Mouse (Mus musculus): Measurements from ENCODE around the gene Gm45233. TPM values are rescaled to one million over a fixed set of nuclear protein-coding genes. Genes with fewer than 3 reads are reported as not detected.

Gene Gm45233
- total and polyA plus RNA-seq, 2 experiments from 2014 or later = 0.44 to 6.6 TPM

- Histone ChIP-seq H3K4me3 (ENCODE audit: low read depth, low read length) (no peak overlapping the region), H3K36me3 (ENCODE audit: insufficient read depth, low read length) (peaks cover 15% of the 10 kb centered on the region), H3K4me1 (ENCODE audit: insufficient read depth, low read length) (no peaks in the 10 kb centered on the region), H3K27me3 (ENCODE audit: insufficient read depth, low read length) (no peaks in the 10 kb centered on the region), H3K27ac (ENCODE audit: low read depth, low read length) (no peak overlapping the region), H3K9ac (replicated peaks; ENCODE audit: low read length, poor library complexity, severe bottlenecking) (no peak overlapping the region), H3K4me2 (ENCODE audit: low read depth, low read length, poor library complexity, severe bottlenecking) (no peak overlapping the region), H3K9me3 (ENCODE audit: low read length) (no peaks in the 10 kb centered on the region)
- ATAC-seq (ENCODE audit: low FRiP score) (no peak), DNase-seq (ENCODE audit: low spot score) (no peak)
- WGBS = 92% methylated on average over 14 of the region's 14 CpGs
- TF ChIP-seq CTCF (IDR thresholded peaks at IDR 0.05) = no peak
Observed at GRCm38 (mm10) chr7:43453599-43454355, 9.8 kb downstream of the Gm45233 start.

GRCm38 (mm10) chr7:43454371-43454770 is 10.4 kb downstream of the Gm45233 start:
- H3K4me1 ChIP-seq (ENCODE audit: insufficient read depth, low read length) = no peaks in the 10 kb centered on the region
- no peak overlapping the region for H3K4me3 ChIP-seq (ENCODE audit: low read depth, low read length)
- no peak overlapping the region for H3K27ac ChIP-seq (ENCODE audit: low read depth, low read length)
- H3K9ac ChIP-seq (replicated peaks; ENCODE audit: low read length, poor library complexity, severe bottlenecking) = no peak overlapping the region
- WGBS = 93% methylated on average over 6 of the region's 6 CpGs
- H3K36me3 ChIP-seq (ENCODE audit: insufficient read depth, low read length) = peaks cover 15% of the 10 kb centered on the region
- H3K4me2 ChIP-seq (ENCODE audit: low read depth, low read length, poor library complexity, severe bottlenecking) = no peak overlapping the region
- H3K27me3 ChIP-seq (ENCODE audit: insufficient read depth, low read length) = no peaks in the 10 kb centered on the region
- TF ChIP-seq CTCF (IDR thresholded peaks at IDR 0.05) = no peak
- DNase-seq (ENCODE audit: low spot score) = no peak
- ATAC-seq (ENCODE audit: low FRiP score) = no peak
- H3K9me3 ChIP-seq (ENCODE audit: low read length) = no peaks in the 10 kb centered on the region

DNA sequence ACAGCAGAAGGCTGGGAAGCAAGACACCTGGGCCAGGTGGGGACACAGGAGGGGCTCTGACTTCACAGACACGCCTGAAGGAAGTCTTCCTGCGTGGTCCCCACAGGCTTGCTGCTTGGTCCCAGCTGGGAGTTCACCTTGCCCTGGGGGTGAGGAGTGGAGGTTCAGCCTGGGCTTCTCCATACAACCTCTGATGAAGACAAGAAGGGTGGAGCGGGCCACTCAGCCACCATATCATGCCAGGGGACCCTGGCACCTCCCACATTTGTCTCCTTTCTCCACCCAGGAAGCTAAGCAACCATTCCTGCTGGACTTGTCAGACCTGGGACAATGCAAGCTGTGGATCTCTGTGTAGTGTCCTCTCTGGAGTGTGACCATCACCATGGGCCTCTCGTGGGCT is 18.9 kb downstream of the Gm45233 start, which contains the start of gene Vsig10l:
Gene Vsig10l (plus strand): TSS at position 301 of the 400 bp plus-strand sequence.
- WGBS = 61% methylated on average over 4 of the region's 4 CpGs
- H3K4me3 ChIP-seq (ENCODE audit: low read depth, low read length) = no peak within 1 kb of the TSS

DNA sequence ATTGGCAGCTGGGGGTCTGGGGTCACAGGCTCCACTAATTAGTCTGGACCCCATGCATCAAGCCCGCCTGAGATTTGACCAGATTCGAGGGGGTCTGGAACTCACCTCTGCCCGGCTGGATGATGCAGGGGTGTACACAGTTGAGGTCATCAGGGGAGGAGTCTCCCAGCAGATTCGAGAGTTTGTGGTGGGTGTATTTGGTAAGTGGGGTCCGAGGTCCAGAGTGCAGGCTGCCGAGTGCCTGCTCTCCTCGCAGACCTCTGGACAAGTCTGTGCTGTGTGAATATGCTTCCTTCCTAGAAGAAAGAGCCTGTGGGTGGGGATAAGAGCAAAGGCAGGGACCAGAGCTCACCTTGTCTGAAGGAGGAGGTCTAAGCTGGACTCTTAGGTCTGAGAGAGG is 20.0 kb downstream of the Gm45233 start:
- Histone ChIP-seq H3K4me3 (ENCODE audit: low read depth, low read length) (no peak overlapping the region), H3K36me3 (ENCODE audit: insufficient read depth, low read length) (no peaks in the 10 kb centered on the region), H3K27ac (ENCODE audit: low read depth, low read length) (no peak overlapping the region), H3K4me1 (ENCODE audit: insufficient read depth, low read length) (no peaks in the 10 kb centered on the region), H3K27me3 (ENCODE audit: insufficient read depth, low read length) (no peaks in the 10 kb centered on the region), H3K9me3 (ENCODE audit: low read length) (no peaks in the 10 kb centered on the region), H3K9ac (replicated peaks; ENCODE audit: low read length, poor library complexity, severe bottlenecking) (no peak overlapping the region), H3K4me2 (ENCODE audit: low read depth, low read length, poor library complexity, severe bottlenecking) (no peak overlapping the region)
- ATAC-seq (ENCODE audit: low FRiP score) (no peak), DNase-seq (ENCODE audit: low spot score) (no peak)
- TF ChIP-seq CTCF (IDR thresholded peaks at IDR 0.05) = no peak
- 83% methylated on average over 7 of the region's 7 CpGs for WGBS

More for the DNA sequence above, 18.9 kb downstream of the Gm45233 start, which contains the start of gene Vsig10l:
- DNase-seq (ENCODE audit: low spot score) = no peak
- H3K4me2 ChIP-seq (ENCODE audit: low read depth, low read length, poor library complexity, severe bottlenecking) = no peak within 1 kb of the TSS
- no peak for ATAC-seq (ENCODE audit: low FRiP score)
- no peak for TF ChIP-seq CTCF (IDR thresholded peaks at IDR 0.05)
- no peaks in the 10 kb centered on the region for H3K9me3 ChIP-seq (ENCODE audit: low read length)
- no peak within 1 kb of the TSS for H3K9ac ChIP-seq (replicated peaks; ENCODE audit: low read length, poor library complexity, severe bottlenecking)
- no peaks in the 10 kb centered on the region for H3K36me3 ChIP-seq (ENCODE audit: insufficient read depth, low read length)
- no peaks in the 10 kb centered on the region for H3K27me3 ChIP-seq (ENCODE audit: insufficient read depth, low read length)
- no peaks in the 10 kb centered on the region for H3K4me1 ChIP-seq (ENCODE audit: insufficient read depth, low read length)
- H3K27ac ChIP-seq (ENCODE audit: low read depth, low read length) = no peak within 1 kb of the TSS

GRCm38 (mm10) chr7:43464864-43465343 is 21.0 kb downstream of the Gm45233 start:
- ATAC-seq (ENCODE audit: low FRiP score) = peak; percentile 4
- Histone ChIP-seq H3K36me3 (ENCODE audit: insufficient read depth, low read length) (no peaks in the 10 kb centered on the region), H3K27me3 (ENCODE audit: insufficient read depth, low read length) (no peaks in the 10 kb centered on the region), H3K9ac (replicated peaks; ENCODE audit: low read length, poor library complexity, severe bottlenecking) (peak overlapping the region; percentile 71), H3K4me3 (ENCODE audit: low read depth, low read length) (peak overlapping the region; percentile 48), H3K4me1 (ENCODE audit: insufficient read depth, low read length) (no peaks in the 10 kb centered on the region), H3K9me3 (ENCODE audit: low read length) (no peaks in the 10 kb centered on the region), H3K27ac (ENCODE audit: low read depth, low read length) (peak overlapping the region; percentile 68; the same call in 1 of the 2 replicates), H3K4me2 (ENCODE audit: low read depth, low read length, poor library complexity, severe bottlenecking) (peak overlapping the region; percentile 89)
- TF ChIP-seq CTCF (IDR thresholded peaks at IDR 0.05) = no peak; the same call in 1 of the 2 replicates
- 6% methylated on average over 34 of the region's 35 CpGs for WGBS
- peak; percentile 61 for DNase-seq (ENCODE audit: low spot score)

All from midbrain, postnatal 0 days (tissue).